Mouse (Mus musculus) stomach, embryonic 14.5 days (tissue): ENCODE data around the gene Gm20441. TPM values are rescaled to one million over a fixed set of nuclear protein-coding genes. Genes with fewer than 3 reads are reported as not detected.
"Not testable (repeated sequence)": the region's sequence is repeated elsewhere in the genome, so short reads cannot be mapped to it uniquely, and the experiment has no call there.

Experiments
- ATAC-seq: fragments of 200-750 bp; cut with Nextera tagmentation; 2 replicates; pipeline ENCODE4 v1.8.0; 2017; ENCODE audit warnings: low read depth, moderate TSS enrichment; ENCODE audit not compliant: insufficient number of reproducible peaks, insufficient read depth, low FRiP score
- H3K27ac ChIP-seq: fragments of 300-500 bp; sonication (generic); 2 replicates; pipeline ENCODE4 v1.5.1; 2014; ENCODE audit warnings: mild to moderate bottlenecking, low read length, moderate library complexity, mixed read lengths
- H3K27me3 ChIP-seq: fragments of 300-500 bp; sonication (generic); 2 replicates; pipeline ENCODE4 v1.6.1; 2014; ENCODE audit warnings: low read length, control low read depth, mixed read lengths; ENCODE audit not compliant: control insufficient read depth, insufficient read depth
- H3K36me3 ChIP-seq: fragments of 300-500 bp; sonication (generic); 2 replicates; pipeline ENCODE4 v1.6.1; 2014; ENCODE audit warnings: mild to moderate bottlenecking, control low read depth, low read length, moderate library complexity, mixed read lengths; ENCODE audit not compliant: control insufficient read depth, insufficient read depth
- H3K4me1 ChIP-seq: fragments of 300-500 bp; sonication (generic); 2 replicates; pipeline ENCODE4 v1.6.1; 2014; ENCODE audit warnings: low read length, control low read depth, mixed read lengths; ENCODE audit not compliant: control insufficient read depth, insufficient read depth
- H3K4me2 ChIP-seq: fragments of 300-500 bp; sonication (generic); replicated peaks from 2 replicates; pipeline ENCODE4 v1.6.1; 2014; ENCODE audit warnings: low read depth, low read length, control low read depth
- H3K4me3 ChIP-seq: fragments of 300-500 bp; sonication (generic); 2 replicates; pipeline ENCODE4 v1.5.1; 2014; ENCODE audit warnings: low read depth, low read length, control low read depth
- H3K9ac ChIP-seq: fragments of 300-500 bp; sonication (generic); replicated peaks from 2 replicates; pipeline ENCODE4 v1.6.1; 2014; ENCODE audit warnings: low read depth, mild to moderate bottlenecking, control low read depth, low read length, moderate library complexity, mixed read lengths
- H3K9me3 ChIP-seq: fragments of 300-500 bp; sonication (generic); 2 replicates; pipeline ENCODE4 v1.6.1; 2016; ENCODE audit warnings: low read depth, low read length, control low read depth; ENCODE audit not compliant: control insufficient read depth
- WGBS: fragments of 180-500 bp; shearing (Covaris S2); extraction: QIAGEN DNeasy Blood & Tissue Kit; methylation state at CpG from one replicate; pipeline ENCODE4 v1.1.7; 2014; 5-methylcytosine and 5-hydroxymethylcytosine counted together
- polyA plus RNA-seq: library from polyadenylated mRNA; unstranded; fragments of >200 nt; fragmentation: Nextera tagmentation; extraction: Ambion mirVana; gene quantifications from 2 replicates; pipeline ENCODE4 v1.2.1, GENCODE M21; 2014

The Gm20441 gene
- polyA plus RNA-seq, 1 experiment from 2014 or later: not detected

DNA sequence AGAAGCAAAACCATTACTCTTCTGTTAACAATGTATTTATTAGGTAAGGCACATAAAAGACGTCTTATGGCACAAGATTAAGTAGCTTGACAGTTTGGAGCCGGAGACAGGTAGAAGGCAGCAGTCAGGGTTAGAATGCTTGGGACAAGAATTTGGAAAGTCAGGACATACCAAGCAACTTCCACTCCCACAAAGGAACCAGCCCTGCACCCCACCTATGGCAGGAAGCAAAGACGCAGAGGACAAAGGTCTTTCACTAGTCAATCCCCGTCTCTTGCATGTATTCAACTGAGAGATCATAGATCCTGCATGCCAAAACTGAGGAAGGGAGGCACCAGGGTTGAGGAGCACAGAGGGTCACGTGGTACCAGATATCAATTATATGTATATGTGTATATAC lies 6.7 kb downstream of the Gm20441 start:
- Histone ChIP-seq H3K4me1 (0 out of 2 replicates have a peak, but pooled peaks cover 6% of the 10 kb centered on the region), H3K4me2 (no peak overlapping the region), H3K4me3 (no peak overlapping the region), H3K9me3 (no peaks in the 10 kb centered on the region), H3K27ac (no peak overlapping the region), H3K9ac (no peak overlapping the region), H3K36me3 (no peaks in the 10 kb centered on the region), H3K27me3 (no peaks in the 10 kb centered on the region)
- no peak for ATAC-seq
- 84% methylated on average over 5 of the region's 5 CpGs for WGBS

GRCm38 (mm10) chr10:75772795-75773664 lies 7.7 kb downstream of the Gm20441 start, which contains the start of gene Ddt:
Gene Ddt (minus strand): TSS chr10:75773414.
- Histone ChIP-seq H3K9ac (peak within 1 kb of the TSS; percentile 39; the same call in 1 of the 2 replicates), H3K36me3 (no peaks in the 10 kb centered on the region), H3K4me2 (peak within 1 kb of the TSS; percentile 98), H3K27ac (peak within 1 kb of the TSS; percentile 18; the same call in 1 of the 2 replicates), H3K27me3 (no peaks in the 10 kb centered on the region), H3K9me3 (no peaks in the 10 kb centered on the region), H3K4me3 (peak within 1 kb of the TSS; percentile 52), H3K4me1 (0 out of 2 replicates have a peak, but pooled peaks cover 6% of the 10 kb centered on the region)
- peak; percentile 93 for ATAC-seq
- WGBS: under 1% methylated on average over 47 of the region's 47 CpGs

DNA sequence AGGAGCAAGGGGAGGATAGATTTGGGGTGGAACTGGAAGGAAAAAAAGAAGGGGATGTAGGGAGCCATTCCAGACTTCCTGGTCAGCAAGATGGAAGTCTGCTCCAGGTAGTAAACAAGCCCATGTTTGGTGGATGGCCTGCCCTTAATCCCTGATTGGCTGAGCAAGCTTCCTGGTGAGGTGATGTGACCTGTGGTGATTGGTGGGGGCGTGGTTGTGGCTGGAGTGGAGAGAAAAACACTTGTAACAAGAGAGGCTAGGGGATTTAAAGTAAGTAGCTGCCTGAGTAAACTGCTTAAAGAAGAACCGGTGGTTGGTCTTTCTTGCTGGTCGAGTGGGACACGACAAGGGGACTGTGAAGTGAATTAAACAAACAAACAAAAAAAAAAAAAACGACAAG lies 13.0 kb downstream of the Gm20441 start:
- H3K36me3 ChIP-seq, H3K4me3 ChIP-seq, H3K4me2 ChIP-seq, H3K27me3 ChIP-seq, H3K9me3 ChIP-seq, ATAC-seq, H3K4me1 ChIP-seq, H3K27ac ChIP-seq, H3K9ac ChIP-seq: not testable (repeated sequence)
- 25% methylated on average over 5 of the region's 5 CpGs for WGBS

DNA sequence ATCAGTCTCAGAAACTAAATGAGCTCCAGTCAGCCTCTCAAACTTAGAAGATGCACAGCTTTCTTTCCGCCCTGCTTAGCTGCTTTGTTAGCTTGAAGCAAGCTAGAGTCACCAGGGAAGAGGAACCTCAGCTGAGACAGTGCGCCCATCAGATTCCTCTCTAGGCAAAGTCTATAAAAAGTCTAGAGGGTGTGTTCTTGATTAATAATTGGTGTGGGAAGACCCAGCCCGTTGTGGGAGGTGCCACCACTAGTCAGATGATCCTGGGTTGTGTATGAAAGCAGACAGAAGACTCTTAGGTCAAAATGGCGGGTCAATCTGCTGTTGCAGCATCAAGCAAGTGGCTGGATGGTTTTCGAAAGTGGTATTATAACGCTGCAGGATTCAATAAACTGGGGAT lies 13.9 kb downstream of the Gm20441 start:
- ATAC-seq: no peak
- H3K27ac ChIP-seq: no peak overlapping the region
- peaks cover 4% of the 10 kb centered on the region; the same call in 1 of the 2 replicates for H3K4me1 ChIP-seq
- no peak overlapping the region for H3K9ac ChIP-seq
- no peaks in the 10 kb centered on the region for H3K9me3 ChIP-seq
- WGBS: 86% methylated on average over 6 of the region's 6 CpGs
- no peaks in the 10 kb centered on the region for H3K27me3 ChIP-seq
- no peaks in the 10 kb centered on the region; the same call in 1 of the 2 replicates for H3K36me3 ChIP-seq
- H3K4me2 ChIP-seq: no peak overlapping the region
- no peak overlapping the region for H3K4me3 ChIP-seq

DNA sequence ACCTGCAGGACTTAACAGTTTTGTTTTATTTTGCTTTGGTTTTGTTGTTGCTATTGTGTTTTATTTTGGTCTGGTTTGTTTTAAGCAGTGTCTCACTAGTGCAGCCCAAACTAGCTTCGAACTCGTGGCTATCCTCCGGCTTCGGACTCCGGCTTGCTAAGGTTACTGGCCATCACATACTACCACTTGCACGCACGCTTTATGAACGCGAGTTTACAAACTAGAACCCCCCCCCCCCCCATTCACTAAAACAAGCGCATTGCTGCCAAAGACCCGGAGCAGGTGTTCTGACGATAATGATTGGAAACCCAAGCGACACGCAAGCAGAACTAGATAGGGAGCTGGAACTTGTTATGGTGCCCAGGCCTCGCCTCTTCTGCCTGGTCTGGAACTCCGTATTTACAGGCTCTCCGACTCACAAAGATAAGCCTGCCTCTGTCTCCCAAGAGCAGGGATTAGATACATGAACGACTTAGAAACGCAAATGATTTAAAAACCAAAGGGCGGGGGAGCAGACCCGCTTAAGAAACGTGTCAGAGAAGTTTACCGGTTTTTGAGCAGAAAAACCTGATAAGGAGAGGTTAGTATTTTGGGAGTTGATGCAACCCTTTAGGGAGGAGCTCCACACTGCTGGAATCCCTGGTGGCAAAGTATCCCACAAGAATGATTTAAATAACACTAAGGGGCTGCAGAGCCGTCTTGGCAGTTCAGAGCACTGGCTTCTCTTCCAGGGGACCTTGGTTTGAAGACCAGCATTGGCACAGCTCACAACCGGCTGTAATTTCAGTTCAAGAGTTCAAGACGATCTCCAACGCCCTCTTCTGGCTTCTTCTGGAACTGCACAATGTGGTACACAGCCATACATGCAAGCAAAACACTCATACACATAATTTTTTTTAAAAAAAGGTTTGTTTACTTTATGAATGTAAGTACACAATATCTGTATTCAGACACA lies 16.0 kb downstream of the Gm20441 start:
- peak overlapping the region; percentile 65; the same call in 1 of the 2 replicates for H3K9ac ChIP-seq
- H3K27ac ChIP-seq: peak overlapping the region; percentile 52; the same call in 1 of the 2 replicates
- peaks cover 7% of the 10 kb centered on the region; the same call in 1 of the 2 replicates for H3K36me3 ChIP-seq
- ATAC-seq: 0 out of 2 replicates have a peak, but pooled peaks have one; percentile 1
- no peaks in the 10 kb centered on the region for H3K9me3 ChIP-seq
- H3K4me3 ChIP-seq: peak overlapping the region; percentile 88
- H3K27me3 ChIP-seq: no peaks in the 10 kb centered on the region
- H3K4me1 ChIP-seq: peaks cover 4% of the 10 kb centered on the region; the same call in 1 of the 2 replicates
- H3K4me2 ChIP-seq: peak overlapping the region; percentile 74
- WGBS: under 1% methylated on average over 27 of the region's 27 CpGs

GRCm38 (mm10) chr10:75763682-75764518 lies 16.9 kb downstream of the Gm20441 start, which contains the start of gene Cabin1:
Gene Cabin1 (minus strand): TSS chr10:75764341.
- H3K27me3 ChIP-seq: no peaks in the 10 kb centered on the region
- peaks cover 4% of the 10 kb centered on the region; the same call in 1 of the 2 replicates for H3K4me1 ChIP-seq
- no peaks in the 10 kb centered on the region for H3K9me3 ChIP-seq
- H3K9ac ChIP-seq: peak within 1 kb of the TSS; percentile 65
- peak; percentile 99 for ATAC-seq
- peak within 1 kb of the TSS; percentile 88 for H3K4me3 ChIP-seq
- H3K27ac ChIP-seq: peak within 1 kb of the TSS; percentile 58; the same call in 1 of the 2 replicates
- peak within 1 kb of the TSS; percentile 74 for H3K4me2 ChIP-seq
- WGBS: under 1% methylated on average over 61 of the region's 61 CpGs
- peaks cover 7% of the 10 kb centered on the region; the same call in 1 of the 2 replicates for H3K36me3 ChIP-seq

DNA sequence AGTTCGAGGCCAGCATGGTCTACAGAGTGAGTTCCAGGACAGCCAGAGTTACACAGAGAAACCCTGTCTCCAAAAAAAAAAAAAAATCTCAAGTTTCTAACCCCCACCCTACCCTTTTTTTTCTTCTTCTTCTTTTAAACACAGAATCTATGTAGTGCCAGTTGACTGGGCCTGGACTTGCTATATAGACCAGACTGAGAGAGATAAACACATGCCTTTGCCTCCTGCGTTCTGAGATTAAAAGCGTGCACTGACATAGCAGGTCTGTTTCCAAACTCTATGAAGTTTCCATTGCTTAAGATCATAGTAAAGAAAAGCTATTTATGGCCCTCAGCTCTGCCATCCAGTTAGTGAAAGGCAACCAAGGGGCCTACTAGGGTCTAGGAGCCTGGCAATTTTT lies 18.3 kb downstream of the Gm20441 start:
- Histone ChIP-seq H3K9ac (no peak overlapping the region), H3K4me3 (no peak overlapping the region), H3K27me3 (no peaks in the 10 kb centered on the region), H3K4me1 (peaks cover 4% of the 10 kb centered on the region; the same call in 1 of the 2 replicates), H3K9me3 (no peaks in the 10 kb centered on the region), H3K4me2 (no peak overlapping the region), H3K36me3 (peaks cover 7% of the 10 kb centered on the region; the same call in 1 of the 2 replicates), H3K27ac (no peak overlapping the region)
- no peak for ATAC-seq
- 92% methylated on average over 3 of the region's 3 CpGs for WGBS
